Mouse (Mus musculus): ENCODE data around the gene Heatr4. TPM values are rescaled to one million over a fixed set of nuclear protein-coding genes. Genes with fewer than 3 reads are reported as not detected.

Gene Heatr4
- polyA plus RNA-seq, 1 experiment from 2014 or later, result not detected

DNA sequence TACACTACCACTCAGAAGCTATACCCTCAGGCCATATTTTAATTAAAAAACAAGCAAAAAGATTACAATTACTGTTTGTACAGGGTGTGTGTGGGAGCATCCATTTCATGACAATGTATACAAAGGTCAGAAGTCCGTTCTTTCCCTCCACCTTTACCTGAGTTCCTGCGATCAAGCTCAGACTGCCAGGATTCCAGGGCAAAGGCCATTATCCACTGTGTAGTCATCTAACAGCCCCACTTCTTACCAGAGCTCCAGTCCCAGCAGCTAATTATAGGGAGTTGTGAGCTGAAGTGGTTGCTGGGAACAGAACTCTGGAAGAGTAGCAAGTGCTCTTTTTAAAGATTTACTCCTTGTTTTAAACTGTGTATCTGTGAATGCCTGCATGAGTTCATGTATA is 74.2 kb downstream of the Heatr4 start:
- Histone ChIP-seq H3K4me2 (no peak overlapping the region), H3K9me3 (ENCODE audit: low read depth, low read length) (no peaks in the 10 kb centered on the region), H3K4me3 (ENCODE audit: low read depth, low read length) (no peak overlapping the region), H3K27ac (ENCODE audit: low read depth) (no peak overlapping the region), H3K36me3 (ENCODE audit: insufficient read depth) (no peaks in the 10 kb centered on the region), H3K27me3 (ENCODE audit: insufficient read depth, low read length) (no peaks in the 10 kb centered on the region), H3K4me1 (ENCODE audit: insufficient read depth) (no peaks in the 10 kb centered on the region), H3K9ac (no peak overlapping the region)
- no peak for DNase-seq
- TF ChIP-seq CTCF (IDR thresholded peaks at IDR 0.05; ENCODE audit: low read depth), result no peak
- no peak for ATAC-seq (ENCODE audit: insufficient read depth)
- 83% methylated on average over 2 of the region's 2 CpGs for WGBS

Other genes with a start within 250 kb of the Heatr4 start
- 0.67 and 0.73 TPM in 2 replicates for gene Papln, start 221.2 kb downstream of the Heatr4 start, polyA plus RNA-seq (2014; fragmentation: Nextera tagmentation; extraction: Ambion mirVana)
- 36.0 and 38.3 TPM in 2 replicates for gene Numb, start 62.9 kb downstream of the Heatr4 start, polyA plus RNA-seq (2014; fragmentation: Nextera tagmentation; extraction: Ambion mirVana)
- 18.6 and 20.1 TPM in 2 replicates for gene Riox1, start 34.2 kb downstream of the Heatr4 start, polyA plus RNA-seq (2014; fragmentation: Nextera tagmentation; extraction: Ambion mirVana)
- gene Acot2, start 3.0 kb upstream of the Heatr4 start, polyA plus RNA-seq (2014; fragmentation: Nextera tagmentation; extraction: Ambion mirVana), result 30.3 and 31.3 TPM in 2 replicates
- 92.9 and 98.2 TPM in 2 replicates for gene Acot1, start 24.6 kb upstream of the Heatr4 start, polyA plus RNA-seq (2014; fragmentation: Nextera tagmentation; extraction: Ambion mirVana)
- 0.11 and 0.42 TPM in 2 replicates for gene Acot4, start 53.5 kb upstream of the Heatr4 start, polyA plus RNA-seq (2014; fragmentation: Nextera tagmentation; extraction: Ambion mirVana)
- gene Gm49366, start 54.1 kb upstream of the Heatr4 start, polyA plus RNA-seq (2014; fragmentation: Nextera tagmentation; extraction: Ambion mirVana), result not detected in 2 replicates
- 0.14 and 0.18 TPM in 2 replicates for gene Acot3, start 67.3 kb upstream of the Heatr4 start, polyA plus RNA-seq (2014; fragmentation: Nextera tagmentation; extraction: Ambion mirVana)
- gene Acot5, start 84.5 kb upstream of the Heatr4 start, polyA plus RNA-seq (2014; fragmentation: Nextera tagmentation; extraction: Ambion mirVana), result not detected in 2 replicates
- 1.8 and 2.3 TPM in 2 replicates for gene Acot6, start 115.8 kb upstream of the Heatr4 start, polyA plus RNA-seq (2014; fragmentation: Nextera tagmentation; extraction: Ambion mirVana)
- 4.1 and 5.2 TPM in 2 replicates for gene Dnal1, start 129.5 kb upstream of the Heatr4 start, polyA plus RNA-seq (2014; fragmentation: Nextera tagmentation; extraction: Ambion mirVana)
- 0.68 and 0.79 TPM in 2 replicates for gene Pnma1, start 163.6 kb upstream of the Heatr4 start, polyA plus RNA-seq (2014; fragmentation: Nextera tagmentation; extraction: Ambion mirVana)
- gene Elmsan1, start 234.0 kb upstream of the Heatr4 start, polyA plus RNA-seq (2014; fragmentation: Nextera tagmentation; extraction: Ambion mirVana), result 11.3 and 12.3 TPM in 2 replicates

Measured in lung, embryonic 14.5 days (tissue).